Mouse (Mus musculus) thymus, postnatal 36 days (tissue): ENCODE data around the gene Shc3.

Experiments
- DNase-seq, 2 experiments: peaks; one replicate each; pipeline ENCODE4 v3.0.0; 2022; ENCODE audit warnings: mixed read lengths in 2 of 2

Gene Shc3

DNA sequence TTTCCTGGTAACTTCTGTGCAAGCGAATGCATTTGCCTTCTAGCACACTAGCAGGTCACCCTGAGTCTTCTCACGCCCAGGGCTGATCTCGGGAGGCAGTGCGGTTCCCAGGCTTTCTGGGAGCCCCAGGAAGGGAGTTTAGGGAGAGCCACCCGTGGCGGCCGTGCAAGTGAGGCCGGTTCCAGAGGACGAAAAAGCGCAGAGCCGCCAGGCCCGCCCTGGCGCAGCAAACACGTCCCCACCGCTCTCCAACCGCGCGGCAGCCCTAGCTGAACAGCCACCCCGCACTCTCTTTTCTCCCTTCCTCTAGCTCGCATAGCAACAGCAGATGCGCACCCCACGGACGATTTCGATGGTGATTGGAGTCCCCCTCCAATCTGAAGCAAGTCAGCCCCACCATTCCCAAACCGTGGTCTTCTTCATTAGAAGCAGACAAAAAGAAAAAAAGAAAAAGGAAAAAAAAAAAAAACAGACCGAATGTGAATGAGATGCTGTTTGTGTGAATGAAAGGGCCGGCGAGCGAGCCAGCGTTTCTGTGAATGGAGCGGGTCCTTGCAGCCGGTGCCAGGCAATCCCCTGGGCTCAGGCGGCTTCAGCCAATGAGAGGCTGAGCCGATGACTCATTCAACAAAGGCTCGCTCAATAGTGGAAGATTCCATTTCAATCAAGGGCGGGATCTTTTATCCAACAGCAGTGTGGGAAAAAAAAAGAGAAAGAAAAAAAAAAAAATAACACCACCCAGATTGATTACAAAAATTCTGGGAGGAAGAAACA, at the start of gene Shc3:
Gene Shc3, minus strand, starts transcription at position 509 of the 774 bp plus-strand sequence.
- DNase-seq = no peak

DNA sequence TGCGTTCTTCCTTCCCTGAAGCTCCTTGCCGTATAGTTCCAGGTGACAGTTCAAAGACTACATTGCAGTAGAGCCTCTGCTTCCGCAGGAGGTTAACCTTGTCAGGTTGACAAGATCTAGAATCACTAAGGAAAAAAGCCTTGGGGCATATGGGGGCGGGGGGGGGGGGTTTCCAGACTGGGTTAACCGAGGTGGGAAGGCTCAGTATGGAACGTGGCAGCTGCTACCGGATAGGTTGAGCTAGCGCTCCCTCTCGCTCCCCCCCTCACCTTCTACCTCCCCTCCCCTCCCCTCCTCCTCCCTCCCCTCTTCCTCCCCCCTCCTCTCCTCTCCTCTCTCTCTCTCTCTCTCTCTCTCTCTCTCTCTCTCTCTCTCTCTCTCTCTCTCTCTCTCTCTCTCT, 49.4 kb upstream of the Shc3 start:
- DNase-seq = no peak

DNA sequence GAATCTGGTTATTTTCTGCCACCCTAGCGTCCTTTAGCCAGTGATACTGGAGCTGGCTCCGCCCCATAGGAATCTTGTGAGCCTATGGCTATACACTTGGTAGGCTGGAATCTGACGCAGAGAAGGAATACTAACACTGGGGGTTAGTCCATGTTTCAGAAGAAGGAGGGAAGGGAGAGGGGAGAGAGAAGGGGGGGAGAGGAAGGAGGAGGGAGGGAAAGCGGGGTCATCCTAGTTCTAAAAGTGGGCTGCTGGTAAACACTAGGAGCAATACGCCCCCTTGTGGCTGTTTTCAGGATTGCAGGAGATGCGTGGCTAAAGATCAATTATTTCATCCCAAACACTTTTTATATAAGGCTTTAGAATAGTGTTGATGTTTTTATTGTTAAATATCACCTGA, 48.6 kb upstream of the Shc3 start:
- peak; percentile 9 to 40 for DNase-seq

DNA sequence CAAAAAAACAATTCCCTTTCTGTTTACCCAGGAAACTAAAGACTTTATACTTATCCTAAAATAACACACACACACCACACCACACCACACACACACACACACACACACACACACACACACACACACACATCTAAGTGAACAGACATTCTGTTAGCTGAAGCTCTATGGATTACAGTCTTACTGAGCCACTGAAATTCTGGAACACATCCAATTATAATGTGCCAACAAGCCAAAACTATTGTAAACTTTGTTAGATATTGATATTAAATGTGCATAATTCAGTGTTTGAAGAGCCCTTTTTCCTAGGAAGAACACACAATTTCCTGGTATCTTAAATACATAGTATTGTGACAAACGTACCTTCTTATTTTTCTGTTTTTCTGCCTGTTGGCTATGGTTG, 48.1 kb upstream of the Shc3 start:
- DNase-seq = no peak

DNA sequence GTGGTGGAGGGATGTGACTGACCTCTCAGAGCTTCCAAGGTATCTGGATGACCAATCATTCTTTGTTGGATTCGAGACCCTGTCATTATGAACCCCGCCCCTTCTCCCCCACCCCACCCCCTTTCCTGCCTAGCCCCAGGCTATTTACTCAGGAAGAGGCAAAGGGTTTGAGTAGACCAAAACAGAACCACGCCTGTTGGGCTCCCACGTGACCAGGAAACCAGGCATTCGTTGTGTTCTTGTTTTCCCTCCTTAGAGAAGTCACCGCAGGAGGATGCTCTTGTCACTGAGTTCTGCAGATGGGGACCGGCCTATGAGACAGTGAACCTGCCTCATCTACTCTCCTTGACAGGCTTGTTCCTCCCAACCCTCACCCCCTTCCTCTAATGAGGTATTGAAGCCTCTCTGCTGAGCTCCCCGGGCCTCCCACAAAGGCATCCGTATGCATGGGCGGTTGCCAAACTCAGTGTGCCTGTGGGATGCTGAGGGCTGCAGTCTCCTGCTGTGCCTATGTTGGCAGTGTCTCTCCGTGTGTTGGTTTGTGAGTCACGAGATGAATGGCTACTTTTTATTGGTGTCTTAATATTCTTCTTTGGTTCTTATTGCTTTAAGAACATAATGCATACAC, 47.3 kb upstream of the Shc3 start:
- no peak for DNase-seq

DNA sequence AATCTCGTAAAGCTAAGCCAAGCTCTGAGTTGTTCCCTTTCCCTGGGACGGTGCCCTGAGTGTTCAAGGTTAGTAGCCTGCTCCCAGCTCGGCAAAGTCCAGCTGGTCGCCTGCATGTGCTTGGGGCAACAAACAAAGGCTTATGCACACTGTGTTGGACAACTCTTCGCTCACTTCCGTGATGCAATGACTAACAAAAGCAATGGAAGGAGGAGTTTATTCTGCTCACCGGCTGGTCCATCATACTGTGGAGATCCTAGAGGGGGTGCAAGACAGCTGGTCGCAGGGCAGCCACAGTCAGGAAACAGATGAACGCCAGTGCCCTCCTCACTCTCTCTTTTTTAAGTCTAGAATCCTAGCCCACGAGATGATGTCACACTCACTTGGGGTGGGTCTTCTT, 46.6 kb upstream of the Shc3 start:
- DNase-seq = no peak

DNA sequence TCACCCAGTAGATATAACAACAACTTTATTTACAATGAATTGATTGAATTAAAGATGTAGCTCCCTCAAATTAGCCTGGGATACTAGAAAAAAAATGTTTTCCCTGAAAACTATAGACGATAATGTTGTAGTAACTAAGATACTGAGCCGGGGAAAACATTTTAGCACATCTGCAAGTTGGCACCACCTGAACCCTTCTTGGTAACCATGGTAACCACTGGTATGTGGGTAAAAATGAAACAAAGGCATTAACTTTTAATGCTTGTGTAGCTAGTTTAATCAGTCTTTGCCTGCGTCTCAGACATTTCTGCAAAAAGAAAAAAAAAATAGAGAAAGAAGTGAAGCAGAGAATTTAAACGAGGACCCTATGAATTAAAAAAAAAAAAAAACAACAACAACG, 42.3 kb upstream of the Shc3 start:
- no peak for DNase-seq

DNA sequence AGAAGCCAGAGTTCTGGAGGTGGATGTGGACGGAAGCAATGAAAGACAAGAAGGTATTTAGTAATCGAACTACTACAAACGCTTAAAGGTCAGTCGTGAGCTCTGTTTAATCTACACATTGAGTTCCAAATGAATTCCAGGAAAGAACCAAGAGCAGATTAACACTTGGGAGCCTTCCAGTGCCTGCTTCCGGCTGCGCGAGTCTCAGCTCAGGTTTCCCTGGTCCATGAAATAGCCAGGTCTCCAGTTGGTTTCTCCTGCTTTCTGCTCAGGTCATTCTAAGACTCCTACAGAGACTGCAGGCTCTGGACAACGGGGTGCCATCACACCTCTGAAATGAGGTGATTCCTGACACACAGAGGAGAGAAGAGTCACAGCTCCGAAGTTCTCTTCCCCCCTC, 41.8 kb upstream of the Shc3 start:
- no peak for DNase-seq

DNA sequence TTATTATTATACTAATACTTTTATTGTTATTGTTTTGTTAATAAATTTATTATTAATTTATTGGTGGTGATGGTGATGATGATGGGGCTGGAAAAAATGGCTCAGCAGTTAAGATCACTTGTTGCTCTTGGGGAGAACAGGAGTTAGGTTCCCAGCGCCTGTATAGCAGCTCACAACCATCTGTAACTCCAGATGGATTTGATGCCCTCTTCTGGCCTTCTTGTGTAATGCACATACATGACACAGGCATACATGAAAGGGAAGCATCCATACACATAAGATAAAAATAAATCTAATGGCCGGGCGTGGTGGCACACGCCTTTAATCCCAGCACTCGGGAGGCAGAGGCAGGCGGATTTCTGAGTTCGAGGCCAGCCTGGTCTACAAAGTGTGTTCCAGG, 40.0 kb upstream of the Shc3 start:
- no peak for DNase-seq

DNA sequence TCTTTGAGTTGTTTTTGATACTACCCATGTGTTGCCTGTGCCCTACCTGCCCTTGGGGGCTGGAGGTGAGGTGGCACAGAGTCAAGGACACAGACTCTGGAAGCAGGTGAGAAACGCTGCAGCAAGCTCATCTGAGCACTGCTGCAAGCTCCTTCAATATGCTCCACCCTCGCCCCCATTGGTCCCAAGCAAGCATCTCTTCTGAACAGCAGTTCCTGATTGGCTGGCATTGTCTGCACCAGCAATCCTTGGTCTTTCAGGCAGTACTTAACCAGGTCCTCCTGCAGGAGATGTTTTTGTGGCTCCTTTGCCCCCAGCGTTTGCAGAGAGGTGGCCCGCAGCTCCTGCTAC, 34.6 kb upstream of the Shc3 start:
- no peak for DNase-seq

DNA sequence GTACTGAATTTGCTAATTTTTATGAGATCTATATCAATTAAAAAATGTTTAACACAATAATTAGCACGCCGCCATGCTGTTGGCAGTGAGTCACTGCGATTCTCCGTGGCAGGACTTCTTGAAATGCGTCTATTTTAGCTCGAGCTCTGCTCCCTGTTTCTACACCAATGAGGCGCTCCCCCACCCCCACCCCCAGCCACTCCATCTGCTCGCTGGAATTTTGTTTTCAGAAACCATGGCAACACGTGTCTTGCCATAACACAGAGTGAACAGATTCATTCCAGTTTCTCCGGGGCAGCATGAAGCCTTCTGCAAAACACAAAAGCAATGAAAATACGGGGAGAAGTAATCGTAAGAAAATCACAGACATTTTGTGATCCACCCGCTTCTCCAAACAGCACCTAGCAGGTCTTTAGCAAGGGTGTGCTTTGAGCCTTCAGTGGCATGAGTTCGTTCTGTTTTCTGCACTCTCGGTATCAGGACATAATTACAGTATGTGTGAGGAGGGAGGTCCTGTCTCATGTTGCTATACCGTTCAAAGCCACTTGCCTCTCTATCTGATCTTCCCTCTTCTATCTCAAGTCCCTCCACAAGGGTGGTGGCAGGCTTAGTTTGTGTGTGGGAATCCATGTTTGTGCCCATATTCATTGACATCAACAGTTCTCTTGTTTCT, 34.1 kb upstream of the Shc3 start:
- no peak for DNase-seq

DNA sequence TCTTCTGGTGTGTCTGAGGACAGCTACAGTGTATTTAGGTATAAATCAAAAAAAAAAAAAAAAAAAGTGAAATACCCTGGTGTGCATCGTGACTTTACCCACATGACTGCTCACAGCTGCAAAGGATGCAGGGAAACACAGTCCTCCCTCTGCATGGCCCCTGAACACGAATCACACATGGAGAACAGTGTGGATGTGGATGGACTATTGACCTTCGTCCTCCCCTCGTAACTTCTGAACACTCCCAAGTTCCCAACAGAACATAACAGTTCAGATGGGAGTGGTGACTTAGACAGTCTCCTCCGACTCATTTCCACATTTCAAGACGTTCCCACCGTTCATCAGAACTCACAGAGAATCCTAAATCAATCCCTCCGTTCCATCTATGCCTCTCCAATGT, 33.5 kb upstream of the Shc3 start:
- DNase-seq = no peak

DNA sequence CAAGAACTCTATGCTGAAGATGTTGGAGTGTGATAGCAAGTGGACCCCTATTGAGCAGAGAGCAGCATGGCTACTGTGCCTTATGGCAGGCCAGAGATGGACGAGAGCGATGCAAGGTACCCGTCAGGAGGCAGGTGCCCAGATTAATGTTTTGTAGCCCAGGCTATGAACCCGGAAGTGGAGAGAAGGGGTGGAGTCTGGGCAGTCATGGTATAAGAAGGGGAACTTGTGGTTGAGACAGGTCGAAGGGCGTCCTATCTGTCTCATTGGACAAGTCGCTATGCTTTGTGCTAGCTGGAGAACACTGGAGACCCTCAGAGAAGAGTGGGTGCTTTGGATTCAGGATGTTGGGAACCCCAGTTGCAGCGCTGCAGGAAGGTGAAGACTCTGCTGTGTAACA, 30.9 kb upstream of the Shc3 start:
- DNase-seq = no peak

DNA sequence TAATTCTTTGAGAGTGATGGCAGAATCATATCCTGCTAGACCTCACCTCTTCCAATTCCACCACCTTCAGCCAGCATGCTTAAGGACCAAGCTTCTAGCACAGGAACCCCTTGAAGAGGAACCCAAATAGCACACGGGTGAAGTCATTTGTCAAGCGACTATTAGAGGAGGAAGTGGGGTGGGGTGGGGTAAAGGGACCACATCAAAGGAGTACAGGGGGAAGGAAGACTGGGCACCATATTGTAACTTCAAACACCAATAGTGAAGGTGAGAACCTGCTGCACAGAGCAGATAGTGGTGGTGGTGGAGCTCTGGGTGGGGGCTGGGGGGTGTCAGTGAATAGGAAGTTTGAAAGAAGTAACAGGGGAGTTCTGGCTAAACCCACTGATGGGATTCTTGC, 28.8 kb upstream of the Shc3 start:
- no peak for DNase-seq

DNA sequence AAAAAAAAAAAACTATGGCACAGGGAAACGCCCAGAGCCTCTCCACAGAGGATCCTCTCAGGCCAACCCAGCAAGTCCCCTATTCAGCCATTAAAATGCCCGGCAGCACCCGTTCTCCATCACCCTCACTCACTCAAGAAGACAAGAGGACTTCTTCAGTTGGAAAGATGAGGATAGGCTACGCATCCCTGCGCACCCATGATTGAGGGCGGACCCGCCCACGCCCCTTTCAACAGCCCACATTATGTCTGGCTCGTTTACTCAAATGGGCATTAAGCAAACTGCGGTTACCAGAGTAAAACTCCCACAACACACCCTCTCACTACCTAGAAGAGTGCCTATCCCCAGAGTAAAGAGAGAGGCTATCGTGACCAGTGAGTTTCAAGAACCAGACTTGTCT, 26.2 kb upstream of the Shc3 start:
- DNase-seq = no peak

DNA sequence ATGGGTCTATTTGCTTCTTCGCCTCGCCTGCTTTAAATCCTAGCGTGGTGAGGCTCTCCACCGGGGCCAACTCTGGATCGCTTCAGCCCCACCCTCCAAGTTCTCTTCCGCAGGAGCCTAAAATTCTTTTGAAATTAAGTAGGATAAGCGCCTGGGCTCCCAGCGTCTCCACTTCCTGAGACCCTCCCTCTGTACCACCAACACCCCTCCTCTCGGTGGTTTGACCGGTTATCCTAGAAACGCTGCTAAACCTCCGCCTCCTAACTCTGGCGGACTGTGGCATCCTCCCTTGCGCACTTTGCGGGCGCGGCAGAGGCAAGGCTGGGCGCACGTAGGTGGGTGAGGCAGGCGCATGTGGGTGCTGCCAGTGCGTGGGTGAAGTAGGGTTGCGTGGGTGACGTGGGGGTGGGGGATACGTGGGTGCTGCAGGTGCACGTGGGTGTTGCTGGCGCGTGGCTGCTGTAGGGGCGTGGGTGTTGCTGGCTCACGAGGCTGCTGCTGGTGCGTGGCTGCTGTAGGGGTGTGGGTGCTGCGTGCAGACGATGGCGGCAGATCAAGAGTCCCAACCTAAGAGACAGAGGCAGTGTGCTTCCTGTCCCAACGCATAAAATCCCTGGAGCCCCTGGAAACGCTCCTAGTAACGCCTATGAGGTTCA, 25.6 kb upstream of the Shc3 start:
- no peak for DNase-seq

DNA sequence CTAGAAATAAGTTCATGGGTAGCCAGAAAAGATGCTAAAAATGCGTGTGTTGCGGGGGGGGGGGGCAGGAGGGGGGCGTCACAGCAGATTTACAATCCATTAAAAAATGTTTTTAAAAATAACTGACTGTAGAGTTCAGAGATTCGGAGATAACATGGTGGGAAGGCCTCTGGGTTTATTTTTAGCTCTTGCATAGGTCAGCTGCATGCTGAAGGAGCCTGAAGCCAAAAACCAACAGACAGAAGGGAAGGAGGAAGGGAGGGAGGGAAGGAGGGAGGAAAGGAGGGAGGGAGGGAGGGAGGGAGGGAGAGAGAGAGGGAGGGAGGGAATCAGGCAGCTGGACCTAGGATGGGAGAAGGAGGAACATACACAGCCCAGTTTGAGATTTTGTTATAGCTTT, 18.8 kb upstream of the Shc3 start:
- DNase-seq = no peak

DNA sequence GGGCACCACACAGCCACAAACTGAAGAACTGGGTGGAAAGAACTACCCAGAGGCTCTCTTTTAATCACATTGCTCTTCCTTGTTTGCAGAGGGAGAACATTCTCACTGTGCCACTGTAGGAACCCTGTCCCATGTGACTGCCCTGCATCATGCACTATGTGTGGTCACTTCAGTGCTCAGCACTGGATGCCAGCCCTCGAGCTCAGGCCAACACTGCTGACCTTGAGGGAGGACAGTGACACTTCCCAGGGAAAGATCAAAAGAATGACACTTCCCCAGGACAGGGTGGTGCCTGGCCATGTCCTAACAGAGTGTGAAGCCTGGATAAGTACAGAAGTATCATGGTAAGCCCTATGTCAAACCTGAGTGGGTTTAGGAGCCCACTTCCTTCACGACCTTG, 13.0 kb upstream of the Shc3 start:
- no peak for DNase-seq

DNA sequence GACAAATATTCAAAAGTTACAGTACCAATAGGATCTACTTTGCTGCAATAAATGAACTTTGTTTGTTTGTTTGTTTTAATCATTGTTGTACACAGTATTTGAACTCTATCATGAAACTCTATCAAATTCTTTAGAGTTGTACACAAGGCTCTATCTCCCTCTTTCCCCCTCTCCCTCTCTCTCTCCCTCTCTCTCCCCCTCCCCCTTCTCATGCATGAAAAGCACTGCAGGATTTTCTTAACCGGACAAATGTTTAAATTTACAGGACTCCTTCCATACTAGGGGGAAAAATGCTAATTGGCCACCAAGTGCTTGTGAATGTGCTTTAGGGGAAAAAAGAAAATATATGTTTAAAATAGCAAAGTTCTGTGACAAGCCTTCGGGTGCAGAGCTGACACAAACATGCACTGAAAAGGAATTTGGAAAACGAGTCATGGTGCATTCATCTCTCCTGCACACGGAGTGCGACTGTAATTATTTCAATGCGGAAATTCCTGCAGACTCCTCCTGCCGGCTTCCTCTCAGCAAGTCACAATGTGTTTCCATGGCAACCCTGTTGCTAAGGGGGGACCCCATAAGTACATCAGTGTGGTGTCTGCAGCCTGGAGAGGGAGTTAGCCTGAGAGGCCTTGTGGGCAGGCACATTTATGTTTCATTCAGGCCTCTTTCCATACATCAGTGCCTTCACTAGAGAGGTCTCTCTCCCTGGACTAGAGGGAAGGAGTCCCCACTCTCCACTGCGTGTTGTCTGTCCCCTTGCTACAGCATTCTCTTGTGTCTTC, 11.2 kb upstream of the Shc3 start:
- DNase-seq = no peak

DNA sequence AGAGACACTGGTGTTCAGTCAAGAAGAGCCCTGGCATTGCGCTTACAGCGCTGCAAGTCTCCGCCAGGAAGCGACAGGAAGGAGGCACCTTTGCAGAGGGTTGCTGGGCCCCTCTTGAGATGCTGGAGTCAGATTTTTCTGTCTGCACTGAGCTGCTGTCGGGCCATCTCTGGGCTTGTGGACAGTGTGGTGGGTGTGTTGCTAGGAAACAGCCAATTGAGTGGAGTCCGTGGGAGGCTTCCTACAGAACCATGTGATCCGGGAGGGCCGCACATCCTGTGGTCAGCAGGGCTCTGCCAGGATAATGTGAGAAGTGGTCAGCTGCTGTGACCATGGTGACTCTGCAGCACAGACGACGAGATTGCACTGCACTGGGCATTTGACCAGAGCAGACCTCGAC, 4.6 kb upstream of the Shc3 start:
- no peak for DNase-seq

DNA sequence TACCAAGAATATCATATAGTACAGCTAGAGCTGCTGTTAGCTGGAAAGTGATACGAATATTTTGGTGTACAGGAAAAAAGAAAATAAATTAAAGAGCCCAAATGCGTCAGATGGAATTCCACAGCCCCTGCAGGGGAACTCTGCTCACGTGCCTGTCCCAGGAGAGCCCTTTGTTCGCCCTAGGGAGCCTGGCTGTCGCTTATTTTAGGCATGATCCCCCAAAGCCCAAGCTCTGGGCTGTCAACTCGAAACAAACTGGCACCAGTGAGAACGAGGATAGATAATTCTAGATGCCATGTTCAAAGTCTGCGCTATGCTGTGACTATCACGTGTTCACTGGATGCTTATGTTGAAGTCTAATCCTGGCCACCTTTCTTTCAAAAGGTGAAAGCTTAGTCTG, 892 bp upstream of the Shc3 start:
- DNase-seq = no peak

DNA sequence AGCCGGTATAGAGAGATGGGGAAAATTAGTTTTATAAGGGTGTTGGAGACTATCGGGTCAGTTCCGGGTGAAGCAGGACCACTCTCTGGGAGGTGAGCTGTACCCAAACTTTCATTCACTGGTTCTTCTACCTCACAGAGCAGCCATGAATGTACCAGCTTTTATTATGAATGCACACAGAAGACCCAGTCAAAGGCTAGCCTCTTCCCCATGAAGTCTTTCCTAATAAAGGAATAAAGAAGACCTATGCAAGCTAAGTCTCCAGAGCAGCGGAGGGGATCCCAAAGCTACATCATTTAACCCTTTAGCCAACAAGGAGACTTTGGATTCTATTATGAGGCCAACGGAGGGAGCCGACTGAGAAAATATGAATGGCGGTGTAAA, 458 bp upstream of the Shc3 start:
- DNase-seq = no peak

DNA sequence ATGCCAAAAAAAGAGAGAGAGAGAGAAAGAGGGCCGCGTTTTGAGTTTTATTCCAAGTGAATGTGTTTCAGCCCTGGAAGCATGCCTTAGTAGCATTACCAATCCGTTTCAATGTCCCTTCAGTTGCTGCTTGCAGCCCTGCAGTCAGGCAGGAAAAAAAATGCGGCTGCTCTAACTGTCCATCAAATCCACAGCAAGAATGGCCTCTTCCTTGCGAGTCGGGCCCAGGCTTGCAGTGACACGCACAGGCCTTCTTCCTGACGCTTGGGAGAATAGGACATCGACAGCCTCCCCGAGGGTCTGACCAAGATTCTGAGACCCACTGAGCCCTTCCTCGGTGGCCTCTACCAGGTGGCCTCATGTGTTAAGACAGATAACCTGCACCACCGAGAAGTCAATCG, 718 bp downstream of the Shc3 start:
- DNase-seq = no peak
